Mouse (Mus musculus): ENCODE measurements around the gene Abca7. TPM values are rescaled to one million over a fixed set of nuclear protein-coding genes. Genes with fewer than 3 reads are reported as not detected.

The Abca7 gene
- total and polyA plus RNA-seq, 2 experiments from 2014 or later = 1.9 to 9.3 TPM

GRCm38 (mm10) chr10:80050244-80050643, 54.0 kb downstream of the Abca7 start:
- Histone ChIP-seq H3K4me1 (ENCODE audit: insufficient read depth, low read length) (peaks cover 2% of the 10 kb centered on the region; the same call in 1 of the 2 replicates), H3K9me3 (ENCODE audit: low read length) (no peaks in the 10 kb centered on the region), H3K4me2 (ENCODE audit: low read depth, low read length, poor library complexity, severe bottlenecking) (no peak overlapping the region), H3K9ac (replicated peaks; ENCODE audit: low read length, poor library complexity, severe bottlenecking) (no peak overlapping the region), H3K36me3 (ENCODE audit: insufficient read depth, low read length) (no peaks in the 10 kb centered on the region), H3K4me3 (ENCODE audit: low read depth, low read length) (no peak overlapping the region), H3K27me3 (ENCODE audit: insufficient read depth, low read length) (no peaks in the 10 kb centered on the region), H3K27ac (ENCODE audit: low read depth, low read length) (no peak overlapping the region)
- WGBS = 17% methylated on average over 6 of the region's 6 CpGs
- TF ChIP-seq CTCF (IDR thresholded peaks at IDR 0.05) = no peak
- ATAC-seq (ENCODE audit: low FRiP score) (no peak), DNase-seq (ENCODE audit: low spot score) (no peak)

DNA sequence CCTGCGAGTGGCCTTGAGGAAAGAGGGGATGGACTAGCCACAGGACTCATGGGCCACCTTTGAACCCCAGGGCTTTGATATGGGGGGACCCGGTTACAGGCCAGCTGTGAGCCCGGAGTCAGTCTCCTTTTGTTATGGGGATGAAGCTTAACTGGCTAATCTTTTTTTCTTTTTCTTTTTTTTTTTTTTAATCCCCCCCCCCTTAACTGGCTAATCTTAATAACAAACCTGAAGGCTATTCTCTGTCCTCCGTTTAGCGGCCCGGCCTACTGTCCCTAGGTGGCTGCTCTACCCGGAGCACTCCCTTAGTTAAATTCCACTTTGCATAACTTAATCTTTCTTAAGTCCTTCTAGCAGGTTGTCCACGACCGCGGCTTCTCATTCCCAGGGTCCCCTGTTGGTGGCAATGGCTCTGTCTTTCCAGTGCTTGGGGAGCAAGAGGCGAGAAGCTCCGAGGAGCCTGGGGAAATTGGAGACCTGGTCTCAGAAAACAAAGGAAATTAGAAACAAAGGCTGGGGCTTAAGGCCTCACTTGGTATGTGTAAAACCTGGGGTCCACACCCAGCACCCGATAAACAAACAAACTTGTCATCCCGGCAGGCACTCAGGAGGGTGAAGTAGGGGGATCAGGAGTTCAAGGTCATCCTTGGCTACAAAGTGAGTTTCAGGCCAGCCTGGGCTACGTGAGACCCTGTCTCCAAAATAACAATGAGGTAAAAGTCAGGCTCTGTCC, 54.8 kb downstream of the Abca7 start:
- no peak for DNase-seq (ENCODE audit: low spot score)
- H3K9me3 ChIP-seq (ENCODE audit: low read length) = no peaks in the 10 kb centered on the region
- H3K9ac ChIP-seq (replicated peaks; ENCODE audit: low read length, poor library complexity, severe bottlenecking) = no peak overlapping the region
- H3K4me3 ChIP-seq (ENCODE audit: low read depth, low read length) = no peak overlapping the region
- peaks cover 3% of the 10 kb centered on the region; the same call in 1 of the 2 replicates for H3K4me1 ChIP-seq (ENCODE audit: insufficient read depth, low read length)
- H3K4me2 ChIP-seq (ENCODE audit: low read depth, low read length, poor library complexity, severe bottlenecking) = no peak overlapping the region
- TF ChIP-seq CTCF (IDR thresholded peaks at IDR 0.05) = no peak
- no peak overlapping the region for H3K27ac ChIP-seq (ENCODE audit: low read depth, low read length)
- 14% methylated on average over 15 of the region's 15 CpGs for WGBS
- H3K36me3 ChIP-seq (ENCODE audit: insufficient read depth, low read length) = 0 out of 2 replicates have a peak, but pooled peaks cover 4% of the 10 kb centered on the region
- H3K27me3 ChIP-seq (ENCODE audit: insufficient read depth, low read length) = no peaks in the 10 kb centered on the region
- no peak for ATAC-seq (ENCODE audit: low FRiP score)

DNA sequence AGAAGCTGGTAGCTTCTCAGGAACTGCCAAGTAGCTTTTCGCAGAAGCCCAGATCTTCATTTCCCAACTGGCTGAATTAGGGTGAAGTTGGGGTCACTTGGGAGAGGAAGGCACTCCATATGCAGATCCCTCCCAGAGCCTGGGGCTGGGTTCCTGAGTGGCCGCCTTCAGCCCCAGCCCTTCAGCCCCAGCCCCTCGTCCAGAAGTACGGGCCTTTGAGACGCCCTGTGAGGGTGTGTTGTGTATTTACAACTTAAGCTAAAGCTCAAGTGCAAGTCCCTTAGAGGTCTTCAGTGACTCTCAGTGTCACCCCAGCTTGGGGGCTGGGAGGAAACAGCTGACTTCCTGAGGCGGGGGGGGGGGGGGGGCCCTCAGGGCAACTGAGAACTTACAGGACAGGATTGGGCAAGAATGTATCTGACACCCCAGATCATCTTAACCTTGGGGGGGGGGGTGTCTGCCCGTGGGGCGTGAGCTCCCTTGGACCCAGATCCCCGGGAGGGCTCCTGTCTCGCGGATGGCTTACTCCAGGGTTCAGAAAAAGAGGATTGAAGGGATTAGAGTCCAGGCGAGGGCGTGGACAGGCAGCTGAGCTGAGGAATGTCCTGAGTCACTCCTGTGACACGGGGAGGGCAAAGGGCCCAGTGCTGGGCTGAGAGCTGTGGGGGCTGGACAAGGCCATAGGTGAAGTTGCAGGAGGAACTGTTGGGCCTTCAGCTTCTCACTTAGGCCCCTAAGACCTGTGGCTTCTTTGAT, 55.5 kb downstream of the Abca7 start:
- peaks cover 10% of the 10 kb centered on the region for H3K36me3 ChIP-seq (ENCODE audit: insufficient read depth, low read length)
- H3K9ac ChIP-seq (replicated peaks; ENCODE audit: low read length, poor library complexity, severe bottlenecking) = no peak overlapping the region
- peaks cover 3% of the 10 kb centered on the region; the same call in 1 of the 2 replicates for H3K4me1 ChIP-seq (ENCODE audit: insufficient read depth, low read length)
- ATAC-seq (ENCODE audit: low FRiP score) = no peak
- H3K27me3 ChIP-seq (ENCODE audit: insufficient read depth, low read length) = no peaks in the 10 kb centered on the region
- H3K9me3 ChIP-seq (ENCODE audit: low read length) = no peaks in the 10 kb centered on the region
- no peak overlapping the region for H3K4me2 ChIP-seq (ENCODE audit: low read depth, low read length, poor library complexity, severe bottlenecking)
- WGBS = 22% methylated on average over 14 of the region's 14 CpGs
- H3K27ac ChIP-seq (ENCODE audit: low read depth, low read length) = no peak overlapping the region
- no peak for DNase-seq (ENCODE audit: low spot score)
- H3K4me3 ChIP-seq (ENCODE audit: low read depth, low read length) = no peak overlapping the region
- TF ChIP-seq CTCF (IDR thresholded peaks at IDR 0.05) = no peak

GRCm38 (mm10) chr10:80052374-80052764, 56.1 kb downstream of the Abca7 start:
- TF ChIP-seq CTCF (IDR thresholded peaks at IDR 0.05) = no peak
- no peaks in the 10 kb centered on the region for H3K27me3 ChIP-seq (ENCODE audit: insufficient read depth, low read length)
- no peak overlapping the region for H3K9ac ChIP-seq (replicated peaks; ENCODE audit: low read length, poor library complexity, severe bottlenecking)
- no peak overlapping the region for H3K4me3 ChIP-seq (ENCODE audit: low read depth, low read length)
- no peaks in the 10 kb centered on the region for H3K9me3 ChIP-seq (ENCODE audit: low read length)
- no peak overlapping the region; the same call in 1 of the 2 replicates for H3K4me2 ChIP-seq (ENCODE audit: low read depth, low read length, poor library complexity, severe bottlenecking)
- ATAC-seq (ENCODE audit: low FRiP score) (no peak), DNase-seq (ENCODE audit: low spot score) (no peak)
- 88% methylated on average over 5 of the region's 5 CpGs for WGBS
- H3K4me1 ChIP-seq (ENCODE audit: insufficient read depth, low read length) = peaks cover 3% of the 10 kb centered on the region; the same call in 1 of the 2 replicates
- no peak overlapping the region for H3K27ac ChIP-seq (ENCODE audit: low read depth, low read length)
- peaks cover 15% of the 10 kb centered on the region for H3K36me3 ChIP-seq (ENCODE audit: insufficient read depth, low read length)

GRCm38 (mm10) chr10:80053259-80053780, 57.0 kb downstream of the Abca7 start:
- peak; percentile 96 for ATAC-seq (ENCODE audit: low FRiP score)
- no peaks in the 10 kb centered on the region for H3K27me3 ChIP-seq (ENCODE audit: insufficient read depth, low read length)
- H3K4me3 ChIP-seq (ENCODE audit: low read depth, low read length) = peak overlapping the region; percentile 77
- peak overlapping the region; percentile 98 for H3K27ac ChIP-seq (ENCODE audit: low read depth, low read length)
- no peak for TF ChIP-seq CTCF (IDR thresholded peaks at IDR 0.05)
- DNase-seq (ENCODE audit: low spot score) = peak; percentile 100
- H3K9ac ChIP-seq (replicated peaks; ENCODE audit: low read length, poor library complexity, severe bottlenecking) = peak overlapping the region; percentile 92
- WGBS = under 1% methylated on average over 46 of the region's 47 CpGs
- peaks cover 3% of the 10 kb centered on the region; the same call in 1 of the 2 replicates for H3K4me1 ChIP-seq (ENCODE audit: insufficient read depth, low read length)
- H3K36me3 ChIP-seq (ENCODE audit: insufficient read depth, low read length) = peaks cover 25% of the 10 kb centered on the region
- no peaks in the 10 kb centered on the region for H3K9me3 ChIP-seq (ENCODE audit: low read length)
- H3K4me2 ChIP-seq (ENCODE audit: low read depth, low read length, poor library complexity, severe bottlenecking) = peak overlapping the region; percentile 74

Data from midbrain, postnatal 0 days (tissue).